Mouse (Mus musculus): ENCODE data around the gene Eci2. TPM values are rescaled to one million over a fixed set of nuclear protein-coding genes. Genes with fewer than 3 reads are reported as not detected.

Gene Eci2
- polyA plus RNA-seq, 2 experiments: 112 to 152 TPM

DNA sequence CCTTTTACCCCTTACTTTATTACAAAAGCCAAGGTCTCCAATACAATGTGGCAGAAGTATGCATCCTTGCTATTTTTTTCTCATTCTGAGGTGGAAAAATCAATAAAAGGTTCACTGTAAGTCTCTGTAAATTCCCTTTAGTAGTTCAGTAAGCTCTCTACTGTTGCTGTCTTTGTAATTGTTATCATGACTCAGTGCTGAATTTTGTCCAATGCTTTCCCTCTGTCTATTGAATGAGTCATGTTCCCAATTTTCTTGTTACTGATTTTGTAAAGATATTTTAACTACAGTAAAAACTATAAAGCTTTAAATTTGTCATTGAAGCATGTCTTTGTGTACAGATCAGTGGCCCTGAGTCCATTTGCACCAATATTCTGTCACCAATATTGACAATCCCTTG is 84.5 kb downstream of the Eci2 start:
- ATAC-seq (ENCODE audit: low FRiP score, low read depth): no peak
- no peak for DNase-seq (ENCODE audit: low spot score)
- Histone ChIP-seq H3K4me3 (replicated peaks; ENCODE audit: low read length) (no peak overlapping the region), H3K27ac (replicated peaks; ENCODE audit: low read depth, low read length) (no peak overlapping the region), H3K9me3 (ENCODE audit: control insufficient read depth, low read length) (no peaks in the 10 kb centered on the region), H3K9ac (ENCODE audit: low read depth, low read length, severe bottlenecking) (no peak overlapping the region), H3K27me3 (ENCODE audit: control insufficient read depth, insufficient read depth, low read length) (no peaks in the 10 kb centered on the region), H3K36me3 (ENCODE audit: control insufficient read depth, insufficient read depth, low read length) (no peaks in the 10 kb centered on the region), H3K4me1 (ENCODE audit: control insufficient read depth, insufficient read depth, low read length) (no peaks in the 10 kb centered on the region), H3K4me2 (replicated peaks; ENCODE audit: low read depth, low read length, severe bottlenecking) (no peak overlapping the region)
- no peak for TF ChIP-seq POLR2A (IDR thresholded peaks at IDR 0.05; ENCODE audit: borderline replicate concordance, extremely low read depth, insufficient read depth, insufficient read length)

DNA sequence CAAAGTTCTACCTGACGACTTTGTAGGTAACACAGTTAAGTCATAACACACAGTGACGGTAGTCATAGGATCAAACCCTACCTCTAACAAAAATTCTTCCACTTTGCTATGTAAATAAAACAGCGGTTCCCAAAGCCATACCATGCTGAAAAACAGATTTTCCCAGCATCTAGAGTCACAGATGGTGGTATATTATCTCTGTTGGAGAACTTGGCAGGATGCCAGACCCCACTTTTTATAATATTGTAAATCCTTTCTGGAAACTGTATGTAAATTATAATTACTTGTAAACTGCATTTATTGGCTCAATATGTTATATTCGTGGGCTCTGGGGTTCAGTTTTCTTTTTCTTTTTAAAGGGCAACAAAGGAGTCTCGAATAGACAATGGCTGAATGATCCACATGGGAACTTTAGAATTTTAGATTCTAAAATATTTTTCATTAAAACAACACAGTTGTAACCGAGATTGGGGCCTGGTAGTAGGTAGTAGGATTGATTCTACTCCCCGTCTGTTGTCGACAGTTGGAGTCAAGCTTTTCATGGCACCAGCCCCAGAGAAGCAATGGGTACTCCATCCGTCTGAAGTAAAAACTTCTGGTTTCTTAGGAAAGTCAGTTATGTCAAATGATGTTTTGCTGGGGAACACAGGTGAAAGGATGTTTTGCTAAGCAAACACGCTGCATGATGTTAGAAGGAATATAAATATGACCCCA is 91.8 kb downstream of the Eci2 start:
- Histone ChIP-seq H3K4me2 (replicated peaks; ENCODE audit: low read depth, low read length, severe bottlenecking) (no peak overlapping the region), H3K27me3 (ENCODE audit: control insufficient read depth, insufficient read depth, low read length) (no peaks in the 10 kb centered on the region), H3K9ac (ENCODE audit: low read depth, low read length, severe bottlenecking) (no peak overlapping the region), H3K4me3 (replicated peaks; ENCODE audit: low read length) (no peak overlapping the region), H3K4me1 (ENCODE audit: control insufficient read depth, insufficient read depth, low read length) (no peaks in the 10 kb centered on the region), H3K27ac (replicated peaks; ENCODE audit: low read depth, low read length) (no peak overlapping the region), H3K36me3 (ENCODE audit: control insufficient read depth, insufficient read depth, low read length) (no peaks in the 10 kb centered on the region), H3K9me3 (ENCODE audit: control insufficient read depth, low read length) (no peaks in the 10 kb centered on the region)
- TF ChIP-seq POLR2A (IDR thresholded peaks at IDR 0.05; ENCODE audit: borderline replicate concordance, extremely low read depth, insufficient read depth, insufficient read length): no peak
- ATAC-seq (ENCODE audit: low FRiP score, low read depth) (no peak; the same call in 1 of the 2 replicates), DNase-seq (ENCODE audit: low spot score) (peak; percentile 44)
- 43% methylated on average over 10 of the region's 10 CpGs for WGBS

Other genes with a start within 250 kb of the Eci2 start
- 112 and 155 TPM in 2 replicates for gene Prpf4b, start 151.8 kb downstream of the Eci2 start, polyA plus RNA-seq (2012; rRNA removed)
- 81.1 and 88.5 TPM in 2 replicates for gene Prpf4b, start 151.8 kb downstream of the Eci2 start, polyA plus RNA-seq (2014; fragmentation: Nextera tagmentation; extraction: Ambion mirVana)
- 0.76 and 1.2 TPM in 2 replicates for gene Fam217a, start 102.8 kb downstream of the Eci2 start, polyA plus RNA-seq (2012; rRNA removed)
- 0.73 and 1.0 TPM in 2 replicates for gene Fam217a, start 102.8 kb downstream of the Eci2 start, polyA plus RNA-seq (2014; fragmentation: Nextera tagmentation; extraction: Ambion mirVana)
- not detected in 2 replicates for gene 4933417A18Rik, start 102.7 kb downstream of the Eci2 start, polyA plus RNA-seq (2012; rRNA removed)
- gene 4933417A18Rik, start 102.7 kb downstream of the Eci2 start, polyA plus RNA-seq (2014; fragmentation: Nextera tagmentation; extraction: Ambion mirVana): not detected in 2 replicates
- gene Eci3, start 63.3 kb downstream of the Eci2 start, polyA plus RNA-seq (2012; rRNA removed): 0.78 and 0.94 TPM in 2 replicates
- gene Eci3, start 63.3 kb downstream of the Eci2 start, polyA plus RNA-seq (2014; fragmentation: Nextera tagmentation; extraction: Ambion mirVana): 1.2 TPM in 2 replicates